Mouse (Mus musculus) hematopoietic stem cell, adult 5-6 weeks (primary cell): ENCODE results near the gene Fbxo47. TPM values are rescaled to one million over a fixed set of nuclear protein-coding genes. Genes with fewer than 3 reads are reported as not detected.
"Not testable (repeated sequence)": the region's sequence is repeated elsewhere in the genome, so short reads cannot be mapped to it uniquely, and the experiment has no call there.

Experiments
- ATAC-seq, 2 experiments: fragments of 125-278 bp in 1 of 2; replicated peaks in 1 of 2; 2 replicates each; pipeline ENCODE4 v1.8.0; 2016 to 2017; ENCODE audit warnings: inconsistent platforms in 2 of 2, mild to moderate bottlenecking in 2 of 2, moderate number of reproducible peaks in 2 of 2, low read depth in 1 of 2, moderate TSS enrichment in 1 of 2; ENCODE audit not compliant: low FRiP score in 2 of 2, poor library complexity in 2 of 2, severe bottlenecking in 2 of 2, insufficient read depth in 1 of 2, low TSS enrichment in 1 of 2
- total RNA-seq: library from RNA; stranded (forward); fragments of 172-1452, 232-1000 nt; gene quantifications from 2 replicates; pipeline ENCODE4 v1.2.3, GENCODE M21; 2017

Fbxo47 gene
- total RNA-seq, 1 experiment from 2014 or later: 0.25 TPM

DNA sequence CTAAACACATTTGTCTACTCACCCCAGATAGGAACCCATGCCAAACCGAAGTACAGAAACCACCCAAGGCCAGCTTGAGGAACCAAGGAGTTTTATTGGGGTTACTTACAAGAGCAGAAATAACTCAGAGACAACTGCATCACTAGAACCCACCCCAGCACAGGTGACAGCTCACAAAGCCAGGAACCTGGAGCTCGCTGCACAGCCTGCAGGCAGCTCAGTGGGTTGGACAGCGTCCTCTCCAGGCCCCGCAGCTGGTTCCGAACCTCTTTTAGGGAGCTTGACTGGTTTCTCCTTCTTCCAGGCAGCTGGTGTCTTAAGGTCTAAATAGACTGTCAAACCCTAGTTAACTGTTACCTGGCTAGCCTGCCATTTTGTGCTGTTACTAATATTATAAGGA, 7.9 kb upstream of the Fbxo47 start:
- ATAC-seq: no peak

DNA sequence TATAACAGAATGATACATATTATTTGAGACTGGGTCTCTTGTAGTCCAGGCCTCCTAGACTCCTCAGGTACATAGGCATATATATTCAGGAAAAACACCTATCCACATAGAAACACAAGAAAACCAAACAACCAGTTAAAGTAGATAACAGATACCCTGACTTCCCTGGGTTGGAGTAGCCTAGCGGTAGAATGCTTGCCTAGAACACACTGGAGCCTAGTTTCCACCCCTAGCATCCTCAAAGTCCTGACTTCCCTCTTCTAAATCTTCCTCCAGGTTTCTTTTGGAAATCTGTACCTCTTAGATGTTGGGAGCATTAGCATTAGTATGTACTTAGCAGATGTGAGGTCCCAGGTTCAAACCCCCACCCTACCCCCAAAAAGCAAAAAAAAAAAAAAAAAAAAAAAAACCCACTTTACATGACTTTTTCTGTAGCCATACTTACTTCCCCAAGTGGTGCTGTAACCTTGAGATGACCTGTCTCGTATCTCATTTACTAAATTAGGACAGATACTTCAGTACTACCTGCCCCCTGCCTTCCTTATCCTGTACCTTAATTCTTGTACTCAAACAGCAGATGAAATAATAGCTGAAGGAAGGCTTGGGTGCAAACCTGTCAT, 1.5 kb upstream of the Fbxo47 start:
- no peak for ATAC-seq

GRCm38 (mm10) chr11:97884601-97885185, 739 bp upstream of the Fbxo47 start:
- ATAC-seq: no peak

DNA sequence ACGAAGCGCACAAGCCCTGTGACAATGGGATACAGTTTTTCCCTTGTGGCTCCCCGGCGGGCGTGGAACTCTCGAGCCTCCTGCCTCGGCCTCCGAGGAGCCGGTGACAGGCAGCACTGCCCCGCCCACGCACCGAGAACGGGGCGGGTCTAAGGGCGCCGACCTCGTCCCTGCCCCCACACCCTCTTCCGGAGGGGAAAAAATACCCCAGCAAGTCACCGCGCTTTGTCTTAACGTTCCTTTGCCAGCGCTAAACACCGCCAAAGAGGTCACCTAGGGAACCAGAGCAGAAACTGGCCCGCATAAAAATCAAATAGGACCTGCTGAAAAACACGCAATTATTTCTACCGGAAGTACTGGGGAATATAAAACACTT, 424 bp downstream of the Fbxo47 start:
- peak; percentile 61 to 67; a peak in 3 of 4 replicates for ATAC-seq

- ATAC-seq: no peak
These were observed 3.6 kb downstream of the Fbxo47 start for GRCm38 (mm10) chr11:97880362-97880761.

- no peak for ATAC-seq
These were observed 6.6 kb downstream of the Fbxo47 start for GRCm38 (mm10) chr11:97877341-97877740.

DNA sequence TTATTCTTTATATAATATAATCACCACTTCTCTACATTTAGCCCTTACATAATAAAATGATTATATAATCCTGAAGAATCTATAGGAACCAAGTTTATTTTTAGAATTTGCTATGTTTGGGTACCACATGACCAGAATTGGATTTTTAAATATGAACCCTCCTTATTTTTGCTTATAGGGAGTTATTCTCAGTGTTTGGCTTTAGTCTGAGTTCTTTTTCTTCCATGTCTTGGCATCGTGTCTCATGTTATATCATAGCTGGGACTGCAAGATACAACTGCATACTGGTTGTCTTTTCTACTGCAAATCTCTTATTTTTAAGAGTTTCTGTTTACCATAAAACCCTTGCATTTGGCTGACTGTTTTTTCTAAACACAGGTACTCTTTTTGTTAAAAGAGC, 9.6 kb downstream of the Fbxo47 start:
- no peak for ATAC-seq

GRCm38 (mm10) chr11:97872378-97872777, 11.6 kb downstream of the Fbxo47 start:
- ATAC-seq: not testable (repeated sequence)

DNA sequence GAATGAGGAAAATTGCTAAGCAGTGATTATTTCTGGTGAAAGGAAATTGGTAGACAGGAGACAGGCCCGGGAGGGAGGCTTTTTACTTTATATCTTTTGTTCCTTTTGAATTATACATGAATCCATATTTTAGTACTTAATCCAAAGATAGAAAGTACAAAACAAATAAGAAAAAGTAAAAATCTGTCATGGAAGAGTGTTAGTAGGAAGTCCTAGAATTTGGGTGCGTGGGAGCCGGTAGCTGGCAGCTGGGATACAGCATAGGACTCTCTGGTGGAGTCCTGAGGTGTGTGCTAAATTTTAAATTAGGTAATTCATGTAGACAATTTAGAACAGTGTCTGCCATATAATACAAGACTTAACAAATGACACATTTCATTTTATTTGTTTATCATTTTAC, 16.4 kb downstream of the Fbxo47 start:
- ATAC-seq: no peak

DNA sequence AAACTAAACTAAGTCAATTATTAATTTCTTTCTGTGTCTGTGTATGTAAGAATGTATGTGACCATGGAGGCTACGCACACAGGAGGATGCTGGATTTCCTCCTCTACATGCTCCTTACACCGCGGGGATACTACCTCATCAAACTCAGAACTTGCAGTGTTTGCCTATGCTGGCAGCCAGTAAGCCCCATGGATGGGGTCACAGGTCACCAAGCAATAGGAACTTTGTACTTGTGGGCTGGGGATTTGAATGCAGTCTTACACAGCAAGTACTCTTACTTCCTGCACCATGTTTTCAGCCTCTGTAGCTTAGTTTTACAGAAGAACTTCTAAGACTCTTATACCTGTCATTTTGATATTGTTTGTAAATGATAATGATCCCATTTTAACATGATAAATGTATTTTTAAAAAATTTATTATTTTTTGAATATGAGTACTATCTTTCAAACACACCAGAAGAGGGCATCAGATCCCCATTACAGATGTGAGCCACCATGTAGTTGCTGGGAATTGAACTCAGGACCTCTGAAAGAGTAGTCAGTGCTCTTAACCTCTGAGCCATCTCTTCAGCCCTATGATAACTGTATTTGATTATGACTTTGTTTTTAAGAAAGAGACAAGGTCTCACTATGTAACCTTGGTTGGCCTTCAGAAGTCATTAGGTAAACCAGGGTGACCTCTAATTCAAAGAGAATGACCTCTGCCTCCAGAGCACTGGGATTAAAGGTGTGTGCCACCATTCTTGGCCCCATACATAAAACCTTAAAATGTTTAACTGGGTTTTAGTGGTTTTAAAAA, 17.7 kb downstream of the Fbxo47 start:
- ATAC-seq: no peak

- no peak for ATAC-seq
These were observed 18.5 kb downstream of the Fbxo47 start for GRCm38 (mm10) chr11:97865421-97865820.

DNA sequence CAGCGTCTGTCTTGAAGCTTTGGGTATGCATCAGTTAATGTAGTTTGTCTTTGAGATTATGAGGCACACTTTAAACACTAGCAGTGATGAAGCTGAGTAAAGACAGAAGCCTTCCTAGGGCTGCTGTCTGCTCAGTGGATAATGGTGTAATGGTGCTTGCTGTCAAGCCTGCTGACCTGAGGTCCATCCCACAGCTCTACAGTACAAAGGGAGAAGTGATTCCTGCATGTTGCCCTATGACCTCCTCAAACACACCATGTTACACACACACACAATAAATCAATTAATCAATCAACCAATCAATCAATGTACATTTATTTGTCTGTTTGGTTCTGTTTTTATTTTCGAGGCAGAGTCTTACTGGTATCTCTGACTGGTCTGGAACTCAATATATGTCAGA, 21.8 kb downstream of the Fbxo47 start:
- ATAC-seq: no peak

DNA sequence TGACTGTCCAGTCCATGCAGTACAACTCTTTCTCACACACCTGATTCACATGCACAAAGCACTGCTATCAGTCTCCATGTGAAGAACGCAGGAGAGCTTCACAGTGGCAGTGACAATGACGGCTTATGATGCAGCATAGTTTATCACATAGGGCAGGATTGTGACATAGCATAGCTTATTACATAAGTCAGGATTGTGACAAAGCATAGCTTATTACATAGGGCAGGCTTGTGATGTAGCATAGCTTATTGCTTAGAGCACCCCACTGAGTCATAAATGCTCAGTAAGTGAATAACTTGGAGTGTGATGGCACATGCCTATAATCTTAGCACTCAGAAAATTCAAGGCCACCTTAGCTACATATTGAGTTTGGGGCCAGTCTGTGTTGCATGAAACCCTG, 28.5 kb downstream of the Fbxo47 start:
- ATAC-seq: no peak

DNA sequence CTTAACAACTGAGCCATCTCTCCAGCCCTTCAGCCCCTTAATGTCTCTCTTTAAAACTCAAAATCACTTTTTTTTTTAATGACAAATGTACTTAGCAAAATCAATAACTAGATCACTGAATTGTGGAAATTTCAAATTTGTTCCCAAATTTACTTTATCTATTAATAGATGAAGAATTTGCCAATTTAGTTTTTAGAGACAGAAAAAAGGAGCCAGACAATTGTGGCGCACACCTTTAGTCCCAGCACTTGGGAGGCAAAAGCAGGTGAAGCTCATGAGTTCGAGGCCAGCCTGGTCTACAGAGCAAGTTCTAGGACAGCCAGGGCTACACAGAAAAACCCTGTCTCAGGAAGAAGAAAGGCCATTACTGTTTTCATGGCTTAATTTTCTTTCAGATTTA, 32.4 kb downstream of the Fbxo47 start:
- ATAC-seq: no peak

- no peak for ATAC-seq
These were observed 33.6 kb downstream of the Fbxo47 start for GRCm38 (mm10) chr11:97850367-97850766.

GRCm38 (mm10) chr11:97842001-97842400, 42.0 kb downstream of the Fbxo47 start:
- no peak for ATAC-seq

DNA sequence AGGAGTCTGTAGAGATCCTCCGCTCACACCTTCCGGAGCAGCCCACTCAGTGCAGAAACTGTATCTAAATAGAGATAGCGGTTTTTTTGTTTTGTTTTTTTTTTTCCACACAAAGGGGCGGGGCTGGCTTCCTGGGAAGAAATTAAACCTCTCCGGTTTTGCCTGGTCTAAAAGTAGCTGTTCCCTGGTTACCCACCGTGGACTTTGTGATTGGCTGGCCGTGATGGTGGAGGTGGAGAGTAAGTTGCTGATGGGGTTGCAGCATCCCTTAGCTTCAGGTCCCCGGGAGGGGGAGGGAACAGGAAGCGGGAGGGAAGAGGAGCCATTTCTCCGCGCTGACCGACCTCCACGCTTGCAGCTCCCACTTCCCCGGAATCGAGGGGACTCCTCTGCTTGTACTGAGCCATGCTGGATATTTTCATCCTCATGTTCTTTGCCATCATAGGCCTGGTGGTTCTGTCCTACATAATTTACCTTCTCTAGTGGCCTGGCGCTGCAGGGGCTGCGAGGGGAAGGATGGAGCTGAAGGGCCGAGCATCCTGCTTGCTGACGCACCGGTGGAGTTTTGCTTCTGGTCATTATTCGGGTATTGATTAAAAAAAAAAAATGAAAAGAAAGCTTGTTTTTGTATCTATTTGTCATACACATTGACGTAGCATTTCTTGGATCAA, 42.8 kb downstream of the Fbxo47 start:
- peak; percentile 33 to 61; a peak in 3 of 4 replicates for ATAC-seq

DNA sequence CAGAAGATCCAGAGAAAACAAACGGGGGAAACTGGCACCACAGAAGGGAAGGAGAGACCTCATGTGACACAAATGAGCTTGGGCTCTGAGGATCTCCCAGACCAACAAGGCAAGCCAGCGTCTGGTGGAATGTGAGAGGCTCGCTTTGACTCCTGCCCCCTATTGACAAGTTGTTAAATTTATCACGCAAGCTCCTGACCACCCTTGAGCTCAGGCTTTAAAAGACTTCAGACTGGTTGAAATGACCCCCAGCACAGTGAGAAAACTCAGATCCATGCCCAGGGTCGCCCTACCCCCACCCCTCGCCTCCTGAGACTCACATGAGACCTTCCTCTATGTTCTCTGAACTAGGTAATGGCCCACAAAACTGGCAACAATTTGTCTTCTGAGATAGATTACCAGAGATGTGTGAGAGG, 43.4 kb downstream of the Fbxo47 start, which contains the start of gene B230217C12Rik:
B230217C12Rik (plus strand) TSS at position 242 of the 416 bp plus-strand sequence.
- peak; percentile 39 to 55; a peak in 2 of 4 replicates for ATAC-seq
